Mouse (Mus musculus): ENCODE data around the gene Luc7l2. TPM values are rescaled to one million over a fixed set of nuclear protein-coding genes. Genes with fewer than 3 reads are reported as not detected.
A peak's percentile ranks its signal among the peaks of the same experiment; 100 is the strongest.
"Not testable (repeated sequence)": the region's sequence is repeated elsewhere in the genome, so short reads cannot be mapped to it uniquely, and the experiment has no call there.

Luc7l2 gene
- polyA plus RNA-seq, 1 experiment from 2014 or later, result 43.1 TPM

- H3K9me3 ChIP-seq (ENCODE audit: control insufficient read depth, low read length); H3K4me1 ChIP-seq (ENCODE audit: control insufficient read depth, insufficient read depth, low read length); DNase-seq (ENCODE audit: low spot score); H3K36me3 ChIP-seq (ENCODE audit: control insufficient read depth, insufficient read depth, low read length); H3K27me3 ChIP-seq (replicated peaks; ENCODE audit: control insufficient read depth, insufficient read depth, low read length); H3K27ac ChIP-seq (replicated peaks; ENCODE audit: low read depth, low read length); ATAC-seq (ENCODE audit: low read depth): not testable (repeated sequence)
- Histone ChIP-seq H3K4me3 (ENCODE audit: low read depth, low read length) (peak overlapping the region; percentile 74; the same call in 1 of the 2 replicates), H3K9ac (ENCODE audit: low read depth, low read length) (peak overlapping the region; percentile 97; the same call in 1 of the 2 replicates), H3K4me2 (ENCODE audit: low read depth, low read length) (peak overlapping the region; percentile 59)
- 83% methylated on average over 6 of the region's 6 CpGs for WGBS
Observed at GRCm38 (mm10) chr6:38549840-38550239, 1.3 kb upstream of the Luc7l2 start.

- Histone ChIP-seq H3K9me3 (ENCODE audit: control insufficient read depth, low read length) (no peaks in the 10 kb centered on the region), H3K9ac (ENCODE audit: low read depth, low read length) (peak overlapping the region; percentile 97), H3K4me1 (ENCODE audit: control insufficient read depth, insufficient read depth, low read length) (peaks cover 8% of the 10 kb centered on the region; the same call in 1 of the 2 replicates), H3K36me3 (ENCODE audit: control insufficient read depth, insufficient read depth, low read length) (no peaks in the 10 kb centered on the region; the same call in 1 of the 2 replicates), H3K27ac (replicated peaks; ENCODE audit: low read depth, low read length) (peak overlapping the region; percentile 100), H3K4me2 (ENCODE audit: low read depth, low read length) (peak overlapping the region; percentile 59), H3K27me3 (replicated peaks; ENCODE audit: control insufficient read depth, insufficient read depth, low read length) (no peaks in the 10 kb centered on the region), H3K4me3 (ENCODE audit: low read depth, low read length) (peak overlapping the region; percentile 74)
- ATAC-seq (ENCODE audit: low read depth) (peak; percentile 12), DNase-seq (ENCODE audit: low spot score) (peak; percentile 75)
- 5% methylated on average over 28 of the region's 28 CpGs for WGBS
Observed at GRCm38 (mm10) chr6:38550250-38551061, 678 bp upstream of the Luc7l2 start.

- under 1% methylated on average over 24 of the region's 32 CpGs for WGBS
- Histone ChIP-seq H3K27ac (replicated peaks; ENCODE audit: low read depth, low read length) (peak overlapping the region; percentile 100), H3K9me3 (ENCODE audit: control insufficient read depth, low read length) (no peaks in the 10 kb centered on the region), H3K4me1 (ENCODE audit: control insufficient read depth, insufficient read depth, low read length) (peaks cover 8% of the 10 kb centered on the region; the same call in 1 of the 2 replicates), H3K4me2 (ENCODE audit: low read depth, low read length) (peak overlapping the region; percentile 54), H3K9ac (ENCODE audit: low read depth, low read length) (peak overlapping the region; percentile 97), H3K27me3 (replicated peaks; ENCODE audit: control insufficient read depth, insufficient read depth, low read length) (no peaks in the 10 kb centered on the region), H3K36me3 (ENCODE audit: control insufficient read depth, insufficient read depth, low read length) (peaks cover 4% of the 10 kb centered on the region; the same call in 1 of the 2 replicates), H3K4me3 (ENCODE audit: low read depth, low read length) (peak overlapping the region; percentile 74)
- ATAC-seq (ENCODE audit: low read depth) (peak; percentile 95), DNase-seq (ENCODE audit: low spot score) (peak; percentile 99)
Observed at GRCm38 (mm10) chr6:38551989-38552635, 978 bp downstream of the Luc7l2 start.

GRCm38 (mm10) chr6:38552636-38553000 is 1.5 kb downstream of the Luc7l2 start:
- DNase-seq (ENCODE audit: low spot score), result no peak
- no peaks in the 10 kb centered on the region for H3K27me3 ChIP-seq (replicated peaks; ENCODE audit: control insufficient read depth, insufficient read depth, low read length)
- H3K4me1 ChIP-seq (ENCODE audit: control insufficient read depth, insufficient read depth, low read length), result peaks cover 8% of the 10 kb centered on the region; the same call in 1 of the 2 replicates
- H3K4me2 ChIP-seq (ENCODE audit: low read depth, low read length), result peak overlapping the region; percentile 54
- H3K4me3 ChIP-seq (ENCODE audit: low read depth, low read length), result peak overlapping the region; percentile 74
- H3K9me3 ChIP-seq (ENCODE audit: control insufficient read depth, low read length), result no peaks in the 10 kb centered on the region
- WGBS, result 16% methylated on average over 5 of the region's 5 CpGs
- H3K9ac ChIP-seq (ENCODE audit: low read depth, low read length), result peak overlapping the region; percentile 97
- peak overlapping the region; percentile 100 for H3K27ac ChIP-seq (replicated peaks; ENCODE audit: low read depth, low read length)
- H3K36me3 ChIP-seq (ENCODE audit: control insufficient read depth, insufficient read depth, low read length), result peaks cover 7% of the 10 kb centered on the region; the same call in 1 of the 2 replicates
- ATAC-seq (ENCODE audit: low read depth), result no peak

GRCm38 (mm10) chr6:38576096-38576495 is 25.0 kb downstream of the Luc7l2 start:
- Histone ChIP-seq H3K4me1 (ENCODE audit: control insufficient read depth, insufficient read depth, low read length) (no peaks in the 10 kb centered on the region), H3K36me3 (ENCODE audit: control insufficient read depth, insufficient read depth, low read length) (peaks cover 77% of the 10 kb centered on the region), H3K27me3 (replicated peaks; ENCODE audit: control insufficient read depth, insufficient read depth, low read length) (no peaks in the 10 kb centered on the region), H3K4me2 (ENCODE audit: low read depth, low read length) (no peak overlapping the region), H3K4me3 (ENCODE audit: low read depth, low read length) (no peak overlapping the region), H3K9me3 (ENCODE audit: control insufficient read depth, low read length) (no peaks in the 10 kb centered on the region), H3K9ac (ENCODE audit: low read depth, low read length) (no peak overlapping the region), H3K27ac (replicated peaks; ENCODE audit: low read depth, low read length) (no peak overlapping the region)
- ATAC-seq (ENCODE audit: low read depth), result no peak
- no peak for DNase-seq (ENCODE audit: low spot score)
- WGBS, result 89% methylated on average over 2 of the region's 2 CpGs

GRCm38 (mm10) chr6:38580112-38580857 is 29.2 kb downstream of the Luc7l2 start:
- no peak overlapping the region for H3K4me2 ChIP-seq (ENCODE audit: low read depth, low read length)
- H3K27me3 ChIP-seq (replicated peaks; ENCODE audit: control insufficient read depth, insufficient read depth, low read length), result no peaks in the 10 kb centered on the region
- DNase-seq (ENCODE audit: low spot score) (no peak), ATAC-seq (ENCODE audit: low read depth) (no peak)
- H3K4me3 ChIP-seq (ENCODE audit: low read depth, low read length), result no peak overlapping the region
- no peaks in the 10 kb centered on the region for H3K9me3 ChIP-seq (ENCODE audit: control insufficient read depth, low read length)
- H3K27ac ChIP-seq (replicated peaks; ENCODE audit: low read depth, low read length), result no peak overlapping the region
- 95% methylated on average over 3 of the region's 3 CpGs for WGBS
- peaks cover 65% of the 10 kb centered on the region for H3K36me3 ChIP-seq (ENCODE audit: control insufficient read depth, insufficient read depth, low read length)
- H3K4me1 ChIP-seq (ENCODE audit: control insufficient read depth, insufficient read depth, low read length), result no peaks in the 10 kb centered on the region
- no peak overlapping the region for H3K9ac ChIP-seq (ENCODE audit: low read depth, low read length)

GRCm38 (mm10) chr6:38581711-38582110 is 30.6 kb downstream of the Luc7l2 start:
- ATAC-seq (ENCODE audit: low read depth), result no peak

GRCm38 (mm10) chr6:38597481-38597880 is 46.3 kb downstream of the Luc7l2 start:
- no peaks in the 10 kb centered on the region for H3K27me3 ChIP-seq (replicated peaks; ENCODE audit: control insufficient read depth, insufficient read depth, low read length)
- DNase-seq (ENCODE audit: low spot score), result no peak
- H3K9me3 ChIP-seq (ENCODE audit: control insufficient read depth, low read length), result no peaks in the 10 kb centered on the region
- WGBS, result 89% methylated on average over 4 of the region's 4 CpGs
- no peak for ATAC-seq (ENCODE audit: low read depth)
- H3K9ac ChIP-seq (ENCODE audit: low read depth, low read length), result no peak overlapping the region
- H3K4me1 ChIP-seq (ENCODE audit: control insufficient read depth, insufficient read depth, low read length), result no peaks in the 10 kb centered on the region
- no peak overlapping the region for H3K27ac ChIP-seq (replicated peaks; ENCODE audit: low read depth, low read length)
- no peak overlapping the region for H3K4me2 ChIP-seq (ENCODE audit: low read depth, low read length)
- no peak overlapping the region for H3K4me3 ChIP-seq (ENCODE audit: low read depth, low read length)
- H3K36me3 ChIP-seq (ENCODE audit: control insufficient read depth, insufficient read depth, low read length), result peaks cover 73% of the 10 kb centered on the region

More at GRCm38 (mm10) chr6:38581711-38582110, 30.6 kb downstream of the Luc7l2 start:
- H3K27me3 ChIP-seq (replicated peaks; ENCODE audit: control insufficient read depth, insufficient read depth, low read length), result no peaks in the 10 kb centered on the region
- H3K36me3 ChIP-seq (ENCODE audit: control insufficient read depth, insufficient read depth, low read length), result peaks cover 69% of the 10 kb centered on the region
- no peak overlapping the region for H3K4me2 ChIP-seq (ENCODE audit: low read depth, low read length)
- H3K9me3 ChIP-seq (ENCODE audit: control insufficient read depth, low read length), result no peaks in the 10 kb centered on the region
- WGBS, result 87% methylated on average over 3 of the region's 3 CpGs
- H3K27ac ChIP-seq (replicated peaks; ENCODE audit: low read depth, low read length), result no peak overlapping the region
- no peaks in the 10 kb centered on the region for H3K4me1 ChIP-seq (ENCODE audit: control insufficient read depth, insufficient read depth, low read length)
- H3K4me3 ChIP-seq (ENCODE audit: low read depth, low read length), result no peak overlapping the region
- H3K9ac ChIP-seq (ENCODE audit: low read depth, low read length), result no peak overlapping the region
- no peak for DNase-seq (ENCODE audit: low spot score)
